Mouse (Mus musculus): ENCODE measurements at regions not wholly inside any gene's neighbourhood (a gene's known extent, or its start where the extent isn't known, plus 50 kb on each side); places are given as distances from the start of the nearest gene placed in this dataset.

DNA sequence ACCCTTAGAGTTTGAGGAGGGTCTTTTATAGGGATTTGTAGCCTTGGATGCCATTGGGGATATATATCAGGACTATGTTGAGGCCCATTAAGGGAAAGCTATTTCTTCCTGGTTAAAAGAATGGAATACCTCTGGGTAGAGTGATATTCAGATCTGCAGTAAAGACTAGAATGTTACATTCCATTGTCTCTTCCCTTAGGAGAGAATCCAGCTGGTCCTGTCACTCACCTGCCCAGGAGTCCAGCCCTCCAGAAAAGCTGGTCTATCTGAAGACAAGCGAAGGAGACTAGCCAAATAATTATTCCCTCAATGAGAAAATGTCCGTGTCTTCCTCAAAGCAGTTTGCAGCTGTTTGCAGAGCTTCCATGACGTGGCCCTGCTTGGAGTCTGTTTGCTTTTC is 308.3 kb downstream of the Cog6 start:
- no peak for DNase-seq (ENCODE audit: extremely low spot score, low read depth, low spot score)

DNA sequence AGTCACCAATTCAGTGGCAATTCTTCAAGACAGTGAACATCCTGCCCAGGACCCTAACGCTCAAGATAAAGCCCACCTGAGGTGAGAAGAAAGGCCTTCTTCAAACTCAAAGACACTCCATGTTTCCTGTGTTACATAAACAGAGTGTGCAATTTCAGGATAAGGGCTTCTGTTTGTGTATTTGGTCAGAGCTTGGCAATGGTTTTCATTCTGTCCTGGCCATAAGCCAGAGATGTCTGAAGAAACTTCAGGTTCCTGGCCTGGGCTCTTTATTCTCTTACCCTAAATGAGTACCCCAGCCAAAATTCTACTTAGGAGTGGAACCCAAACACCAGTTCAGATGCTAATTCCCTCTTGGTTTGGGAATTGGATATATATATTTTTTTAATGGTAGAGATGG is 308.7 kb downstream of the Cog6 start:
- no peak for DNase-seq (ENCODE audit: extremely low spot score, low read depth, low spot score)

DNA sequence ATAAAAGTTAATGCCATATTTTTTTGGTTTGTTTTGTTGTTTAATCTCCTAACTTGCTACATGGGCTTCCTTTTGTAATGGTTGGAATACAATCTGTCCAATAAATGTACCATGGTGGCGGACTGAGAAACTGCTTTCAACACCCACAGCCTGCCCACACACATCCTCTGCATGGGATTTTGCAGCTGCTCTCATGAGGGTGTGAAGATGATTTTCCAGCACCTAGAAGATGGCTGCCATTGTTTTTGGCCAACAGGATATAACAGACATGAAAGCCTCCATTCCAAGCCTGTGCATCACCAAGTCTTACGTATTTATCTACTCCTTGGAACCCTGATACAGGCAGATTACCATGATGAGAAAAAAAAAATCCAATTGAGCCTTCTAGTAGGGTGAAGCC is 310.4 kb downstream of the Cog6 start:
- DNase-seq (ENCODE audit: extremely low spot score, low read depth, low spot score), result no peak

DNA sequence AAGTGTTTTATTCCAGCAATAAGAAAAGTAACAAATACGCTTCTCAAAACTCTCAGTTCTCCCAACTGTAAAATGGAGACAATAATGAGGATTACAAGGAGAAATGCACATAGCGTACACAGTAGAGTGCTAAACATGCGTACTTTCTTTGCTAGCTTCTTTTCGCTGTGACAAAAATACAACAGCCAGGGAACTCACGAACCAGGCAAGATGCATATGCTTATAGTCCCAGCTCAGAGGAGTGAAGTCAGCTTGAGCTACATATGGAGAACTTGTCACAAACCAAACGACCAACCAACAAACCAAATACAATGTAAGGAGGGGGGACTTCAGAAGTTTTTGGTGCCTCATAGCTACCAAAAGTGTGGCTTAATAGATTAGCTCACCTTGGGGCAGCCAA is 313.3 kb downstream of the Cog6 start:
- no peak for DNase-seq (ENCODE audit: extremely low spot score, low read depth, low spot score)

DNA sequence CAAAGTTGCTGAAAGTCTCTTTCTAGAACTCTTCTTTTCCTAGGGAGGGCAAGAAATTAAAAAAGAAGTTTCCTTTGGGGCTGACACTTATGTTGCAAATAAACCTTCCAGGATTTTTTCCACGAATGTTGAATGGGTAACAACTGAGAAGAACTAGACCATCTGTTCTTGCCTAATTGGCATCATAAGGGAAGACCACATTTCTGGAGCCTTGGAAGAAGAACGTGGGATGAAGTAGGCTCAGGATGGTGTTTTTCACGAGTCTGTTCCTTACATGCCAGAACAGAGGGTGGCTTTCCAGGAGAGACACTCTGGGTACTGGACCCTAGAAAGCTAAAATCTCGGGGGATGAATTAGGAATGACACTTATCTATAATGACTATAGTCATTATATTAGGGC is 314.1 kb downstream of the Cog6 start:
- no peak for DNase-seq (ENCODE audit: extremely low spot score, low read depth, low spot score)

DNA sequence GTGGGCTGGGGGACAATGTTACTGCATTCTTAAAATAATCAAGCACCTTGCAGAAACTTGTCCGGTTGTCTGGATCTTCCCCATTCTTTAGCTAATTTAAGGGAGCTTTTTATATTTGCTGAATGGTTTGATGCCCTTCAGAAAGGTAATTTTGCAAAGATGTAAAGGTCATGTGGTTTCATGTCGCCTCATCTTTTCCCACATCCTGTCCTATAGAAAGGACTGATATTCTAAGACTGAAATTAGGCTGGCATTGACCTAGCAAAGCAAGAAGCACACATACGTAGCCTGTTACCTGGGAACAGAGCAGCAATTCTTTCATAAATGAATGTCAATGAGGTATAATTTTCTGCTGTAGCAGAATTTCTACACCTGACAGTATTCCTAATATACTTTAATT is 315.4 kb downstream of the Cog6 start:
- no peak for DNase-seq (ENCODE audit: extremely low spot score, low read depth, low spot score)

DNA sequence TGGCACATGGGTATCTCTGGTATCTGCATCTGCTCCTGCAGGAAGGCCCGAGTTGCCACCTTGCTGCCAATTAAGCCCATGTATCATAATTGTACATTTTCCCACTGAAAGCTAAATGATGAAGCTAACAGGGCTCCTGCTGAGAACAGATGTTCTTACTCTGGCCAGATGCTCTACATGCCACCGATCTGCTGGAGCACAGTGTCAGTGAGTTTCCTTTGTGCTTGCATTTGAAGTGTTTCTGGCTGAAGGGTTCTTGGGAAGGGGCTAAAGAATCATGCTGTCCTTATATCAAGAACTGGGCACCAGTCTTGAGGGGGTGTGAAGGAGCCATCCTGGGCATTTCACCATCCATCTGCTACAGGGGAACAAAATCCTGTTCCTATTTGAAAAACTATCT is 323.2 kb downstream of the Cog6 start:
- DNase-seq (ENCODE audit: extremely low spot score, low read depth, low spot score), result no peak

DNA sequence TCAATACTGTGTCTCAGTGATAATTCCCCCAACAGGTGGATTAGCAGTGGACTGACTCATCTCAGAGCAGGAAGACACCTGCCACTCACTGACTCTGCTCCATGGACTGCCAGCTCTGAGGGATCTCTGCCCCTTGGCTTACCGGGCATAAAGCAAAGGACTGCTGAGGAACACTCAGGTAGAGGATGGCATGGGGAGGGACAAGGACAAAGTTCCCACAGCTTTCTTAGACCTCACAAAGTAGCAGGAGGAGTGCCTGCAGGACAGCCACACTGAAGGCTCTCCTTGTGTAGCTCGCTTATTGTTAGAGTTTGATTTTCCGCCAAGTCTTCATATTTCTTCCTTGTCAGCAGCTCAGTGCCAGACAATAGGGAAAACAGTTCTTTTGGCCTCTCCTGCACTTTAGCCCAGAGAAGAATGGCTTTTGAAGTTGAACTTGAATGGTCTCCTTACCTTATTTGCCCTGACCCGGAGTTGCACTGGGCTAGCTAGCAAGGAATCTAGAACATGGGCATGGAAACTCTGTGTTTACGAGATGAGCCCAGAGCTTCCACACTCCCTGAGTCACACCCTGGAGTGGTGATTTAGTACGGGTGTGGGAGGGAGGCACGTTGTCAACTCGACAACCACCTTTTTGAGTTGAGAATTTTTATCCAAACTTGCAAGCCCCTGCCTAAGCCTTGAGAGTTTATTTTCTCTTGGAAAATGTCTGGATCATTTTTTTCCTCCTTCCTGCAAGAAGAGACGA is 331.4 kb downstream of the Cog6 start:
- no peak for DNase-seq (ENCODE audit: extremely low spot score, low read depth, low spot score)

DNA sequence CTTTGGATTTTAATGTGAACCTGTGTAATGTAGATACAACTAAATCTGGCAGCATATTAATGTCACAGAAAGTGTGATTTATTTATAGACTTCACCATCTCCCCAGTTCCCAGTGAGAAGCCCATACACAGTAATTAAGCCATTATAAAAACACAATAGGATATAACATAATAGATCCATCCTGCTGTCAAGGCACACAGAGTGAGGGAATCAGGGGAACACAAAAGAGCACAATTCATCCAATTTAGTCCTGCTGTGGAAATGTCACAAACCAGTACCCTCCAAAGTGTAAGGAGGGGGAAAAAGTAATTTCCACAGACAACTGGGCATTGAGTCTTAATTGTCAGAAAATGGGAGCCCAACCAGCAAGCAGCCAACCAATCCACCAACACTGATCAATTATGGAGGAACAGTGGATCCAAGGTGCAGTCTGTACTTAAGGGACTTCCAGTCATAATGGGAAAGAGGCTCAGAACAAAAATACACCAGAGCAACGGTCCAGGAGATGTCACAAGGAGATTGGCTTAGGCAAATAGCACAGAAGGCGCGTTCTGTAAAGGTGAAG is 336.1 kb downstream of the Cog6 start:
- no peak for DNase-seq (ENCODE audit: extremely low spot score, low read depth, low spot score)

DNA sequence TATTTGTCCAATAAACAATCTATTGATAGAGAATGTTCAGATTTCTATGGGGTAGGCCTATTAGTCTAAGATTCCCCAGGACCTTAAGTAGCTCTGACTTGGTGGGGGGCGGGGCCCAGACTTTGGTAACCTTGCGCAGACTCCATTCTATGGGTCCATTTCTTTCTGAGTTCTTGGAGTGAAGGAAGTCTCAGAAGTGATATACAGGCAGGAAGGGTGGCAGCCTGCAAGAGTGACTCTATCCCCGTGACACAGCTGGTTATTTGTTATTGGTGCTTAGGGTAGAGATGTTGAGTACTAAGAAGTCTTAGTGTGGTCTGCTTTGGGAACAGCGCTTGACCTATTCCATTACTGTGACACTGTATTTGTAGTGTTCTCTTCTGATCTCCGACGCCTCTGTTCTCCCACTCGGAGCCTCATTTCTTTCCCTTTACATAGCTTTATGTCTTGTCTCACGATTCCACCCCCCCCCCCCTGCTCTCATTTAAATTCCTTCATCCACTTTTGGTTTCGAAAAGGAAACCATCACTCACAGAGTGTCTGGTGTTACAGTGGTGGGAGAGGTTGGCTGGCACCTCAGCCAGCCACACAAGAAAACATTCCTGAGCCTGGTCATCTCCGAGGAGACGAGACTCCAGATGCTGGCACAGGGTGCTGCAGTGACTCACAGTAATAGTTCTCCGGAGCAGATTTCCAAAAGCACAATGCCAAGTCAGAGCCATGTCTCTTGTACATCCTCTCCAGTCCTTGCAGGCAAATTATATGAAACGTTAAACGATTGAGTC is 340.0 kb downstream of the Cog6 start:
- DNase-seq (ENCODE audit: extremely low spot score, low read depth, low spot score), result no peak

DNA sequence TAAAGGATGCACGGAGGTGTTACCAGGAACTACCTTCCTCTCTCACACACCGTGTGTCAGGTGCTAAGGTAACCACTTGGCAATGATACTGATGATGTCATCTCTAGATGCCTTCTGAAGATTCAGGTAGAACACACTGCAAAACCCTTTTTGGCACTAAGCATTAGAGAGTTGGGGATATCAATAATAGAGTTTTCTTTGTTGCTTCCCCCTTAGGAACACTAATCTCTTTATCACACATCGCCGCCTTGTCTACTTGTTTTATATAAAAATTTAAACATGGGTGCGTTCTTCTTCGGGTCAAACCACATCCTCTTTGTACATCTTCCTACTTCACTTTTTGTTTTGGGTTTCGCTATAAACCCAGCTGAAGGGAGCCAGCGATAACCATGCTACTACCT is 346.4 kb downstream of the Cog6 start:
- no peak for DNase-seq (ENCODE audit: extremely low spot score, low read depth, low spot score)

DNA sequence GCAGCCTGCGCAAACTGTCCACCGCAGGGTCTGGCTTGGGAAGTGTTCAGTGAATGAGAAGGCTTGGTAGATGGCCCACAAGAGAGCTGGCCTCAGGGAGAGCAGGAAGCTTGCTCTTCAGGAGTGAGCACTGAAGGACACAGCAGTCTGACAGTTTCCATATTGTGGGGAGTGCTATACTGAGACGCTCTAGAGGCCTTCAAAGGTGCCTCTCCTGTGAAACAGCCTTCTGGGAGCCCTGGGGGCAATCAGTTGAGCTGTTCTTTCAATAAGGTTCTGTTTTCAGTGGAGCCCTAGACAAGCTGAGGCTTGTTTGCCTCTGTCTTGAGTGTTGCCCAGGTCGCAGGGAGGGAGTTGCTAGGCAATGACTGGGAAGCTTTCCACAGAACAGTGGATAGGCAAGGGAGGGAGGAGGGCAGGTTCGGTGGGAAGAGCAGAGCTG is 353.9 kb downstream of the Cog6 start:
- no peak for DNase-seq (ENCODE audit: extremely low spot score, low read depth, low spot score)

DNA sequence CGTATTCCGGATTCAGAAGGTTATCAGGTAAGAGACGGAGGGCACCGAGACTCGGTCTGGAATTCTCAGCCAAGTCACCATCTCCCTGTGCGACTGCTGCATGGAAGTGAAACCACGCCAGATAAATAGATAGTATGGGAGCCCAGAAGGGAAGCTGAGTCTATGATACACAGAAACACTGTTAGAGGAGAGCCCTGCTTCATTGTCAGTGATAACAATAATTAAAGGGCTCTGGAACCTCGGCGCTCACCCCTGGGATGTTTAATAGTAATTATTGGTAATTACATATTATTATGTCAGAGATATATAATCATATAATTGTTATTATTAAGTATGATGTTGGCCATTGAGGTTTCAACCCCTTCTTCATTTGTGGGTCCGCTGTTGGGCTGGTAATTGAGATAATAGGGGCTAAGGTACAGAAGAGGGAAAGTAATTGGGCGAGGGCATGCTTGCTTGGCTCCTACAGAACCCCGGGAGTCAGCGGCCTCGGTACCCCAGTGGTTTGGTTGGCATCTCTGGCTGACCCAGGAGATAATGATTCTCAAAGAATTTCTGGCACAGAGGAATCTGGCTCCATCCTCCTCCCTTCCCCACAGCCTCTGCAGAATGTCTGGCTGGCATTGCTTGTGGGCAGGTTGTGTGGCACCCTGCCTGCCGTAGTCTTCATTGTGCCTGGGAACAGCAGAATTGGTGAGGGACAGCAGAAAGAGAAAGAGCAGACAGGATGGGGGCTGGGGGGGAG is 354.7 kb downstream of the Cog6 start:
- DNase-seq (ENCODE audit: extremely low spot score, low read depth, low spot score), result no peak

DNA sequence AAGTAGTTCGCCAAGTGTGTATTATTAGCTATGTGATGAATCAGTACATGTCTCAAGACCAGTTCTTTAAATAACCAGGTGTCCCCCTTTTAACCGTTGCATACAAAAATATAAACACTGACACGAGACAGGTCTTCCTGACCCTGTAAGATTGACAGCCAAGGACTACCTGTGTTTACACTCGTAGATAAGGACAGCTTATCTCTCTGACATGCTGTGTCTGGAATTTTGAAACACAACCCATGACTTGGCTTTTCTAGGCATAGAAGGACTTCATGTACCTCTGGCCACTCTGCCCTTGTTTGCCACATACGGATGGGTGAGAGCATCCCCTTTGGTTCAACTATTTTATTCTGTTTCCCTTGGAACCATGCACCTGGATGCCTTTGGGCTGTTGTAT is 364.0 kb downstream of the Cog6 start:
- no peak for DNase-seq (ENCODE audit: extremely low spot score, low read depth, low spot score)

DNA sequence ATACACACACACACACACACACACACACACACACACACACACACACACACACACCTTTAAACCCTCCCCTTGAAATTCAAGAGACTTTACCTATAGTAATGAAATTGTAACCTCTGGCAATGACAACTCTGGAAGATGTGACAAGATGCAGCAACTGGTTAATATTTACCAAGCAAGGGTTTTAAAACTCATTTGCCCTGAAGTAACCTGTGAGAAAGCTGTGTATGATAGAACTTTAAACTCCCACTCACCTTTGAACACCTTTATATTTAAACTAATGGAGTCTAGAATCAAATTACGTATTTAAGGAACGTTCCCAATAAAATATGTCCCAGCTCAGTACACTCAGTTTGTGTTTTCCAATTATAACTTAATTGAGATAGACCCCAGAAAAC is 364.6 kb downstream of the Cog6 start:
- no peak for DNase-seq (ENCODE audit: extremely low spot score, low read depth, low spot score)

DNA sequence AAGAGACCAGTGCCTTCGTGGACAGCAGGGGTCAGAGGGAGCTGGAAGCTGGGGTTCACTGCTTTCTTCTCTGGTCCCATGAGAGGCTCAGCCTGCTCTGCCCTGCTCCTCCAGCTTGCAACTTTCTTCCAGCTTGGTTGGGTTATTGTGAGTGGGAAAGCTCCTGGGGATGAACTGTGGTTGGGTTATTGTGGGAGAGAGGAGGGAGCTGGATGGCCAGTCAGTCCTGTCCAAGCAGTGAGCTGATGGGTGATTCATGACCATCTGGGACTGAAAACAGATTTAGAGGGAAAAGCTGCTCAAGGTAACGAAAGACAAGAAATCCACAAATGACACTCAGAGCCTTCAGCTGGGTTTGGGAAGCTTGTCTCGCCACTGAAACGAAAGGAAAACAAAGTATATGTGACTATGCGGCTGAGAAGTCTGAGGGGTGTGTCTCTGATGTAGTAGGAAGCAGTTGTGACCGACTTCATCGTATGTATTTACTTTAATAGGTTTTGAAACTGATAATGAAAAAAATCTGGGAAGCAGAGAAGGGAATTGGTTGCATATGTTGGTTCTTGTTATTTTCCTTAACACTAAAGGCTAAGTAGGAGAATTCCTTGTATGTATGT is 365.1 kb downstream of the Cog6 start:
- DNase-seq (ENCODE audit: extremely low spot score, low read depth, low spot score), result no peak

DNA sequence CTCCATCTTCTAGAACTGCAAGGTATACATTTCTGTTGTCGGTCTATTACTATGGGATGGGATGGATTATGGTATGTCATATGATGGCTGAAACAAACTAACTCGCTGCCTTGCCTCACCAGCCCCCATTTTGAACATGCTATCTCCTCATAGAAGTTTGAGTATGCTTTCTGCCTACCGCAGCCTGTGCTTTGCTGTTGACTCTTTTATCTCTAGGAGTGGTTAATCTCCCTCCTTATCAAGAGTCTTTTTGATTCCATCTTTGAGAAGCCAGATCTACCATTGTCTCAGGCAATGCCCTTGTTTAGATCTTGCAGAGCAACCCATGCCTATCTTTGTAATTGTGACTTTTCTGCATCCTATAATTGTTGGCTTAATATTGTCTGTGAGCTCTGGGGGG is 367.0 kb downstream of the Cog6 start:
- no peak for DNase-seq (ENCODE audit: extremely low spot score, low read depth, low spot score)

DNA sequence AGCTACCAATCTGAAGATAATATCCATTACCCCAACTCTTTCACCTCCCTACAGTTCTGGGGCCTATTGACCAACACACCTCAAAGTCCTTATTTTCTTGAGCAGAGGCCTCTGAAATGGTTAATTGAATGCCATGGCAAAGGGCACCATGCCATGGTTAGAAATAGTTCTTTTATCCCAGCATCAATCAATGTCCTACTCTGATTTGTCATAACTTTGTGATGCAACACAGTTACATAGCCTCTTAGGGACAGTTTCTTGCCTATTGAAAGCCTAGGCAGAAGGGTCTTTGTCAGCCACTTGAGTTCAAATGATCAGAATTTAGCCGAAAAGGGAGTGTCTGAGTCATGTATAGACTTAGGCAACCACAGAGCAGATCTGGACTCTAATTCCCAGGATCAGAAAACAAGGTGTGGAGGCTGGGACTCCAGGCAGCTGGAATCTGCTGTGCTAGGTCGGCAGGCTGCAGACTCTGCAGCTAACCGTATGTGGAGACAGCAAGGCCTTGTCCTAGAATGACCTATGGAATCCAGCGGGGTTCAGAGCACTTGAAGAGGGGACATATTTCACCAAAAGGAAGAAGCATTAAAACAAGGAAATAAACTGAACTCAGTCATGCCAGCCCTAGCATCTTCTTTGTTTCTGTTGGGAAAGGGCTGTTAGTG is 368.1 kb downstream of the Cog6 start:
- DNase-seq (ENCODE audit: extremely low spot score, low read depth, low spot score), result no peak

DNA sequence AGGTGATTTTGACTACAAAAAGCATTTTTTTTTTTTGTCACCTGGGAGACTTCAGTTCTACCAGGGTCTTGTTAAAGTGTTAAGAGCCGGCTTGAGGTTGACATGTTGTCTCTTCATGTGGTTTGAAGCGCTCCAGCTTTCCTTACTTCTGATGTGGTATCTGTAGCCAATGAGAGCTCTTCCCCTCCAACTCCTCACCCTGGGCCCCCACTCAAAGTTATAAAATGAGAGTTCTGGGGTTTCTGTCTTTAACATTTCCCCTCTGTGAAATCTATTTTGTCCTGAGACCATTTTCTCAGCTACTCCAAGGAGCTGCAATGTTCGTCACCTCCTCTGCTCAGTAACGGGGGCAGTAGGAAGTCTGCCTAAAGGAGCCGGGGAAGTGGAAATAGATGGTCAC is 369.1 kb downstream of the Cog6 start:
- DNase-seq (ENCODE audit: extremely low spot score, low read depth, low spot score), result no peak

DNA sequence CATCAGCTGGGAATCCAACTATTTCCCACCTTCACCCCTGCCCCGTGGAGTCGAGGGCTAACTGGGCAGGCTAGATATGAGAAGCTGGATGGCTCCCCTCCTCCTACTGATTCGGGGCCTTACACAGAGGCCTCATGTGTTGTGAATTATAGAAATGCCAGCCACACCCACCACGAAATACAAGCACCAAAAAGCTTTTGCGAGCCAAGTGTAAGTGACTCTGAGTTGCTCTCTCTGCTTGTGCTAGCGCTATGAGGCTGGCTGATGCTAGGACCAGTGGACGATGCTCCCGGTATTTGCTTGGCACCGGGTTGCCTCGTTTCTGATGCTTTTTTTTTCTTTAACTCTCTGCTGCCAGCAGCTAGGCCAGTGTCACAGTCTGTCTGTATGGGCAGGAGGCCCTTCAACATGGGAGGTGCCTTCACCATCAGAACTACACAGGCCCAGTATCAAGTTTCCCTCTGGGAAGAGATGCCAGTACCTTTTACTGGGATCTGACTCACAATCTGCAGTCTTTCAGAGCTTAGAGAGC is 369.8 kb downstream of the Cog6 start:
- no peak for DNase-seq (ENCODE audit: extremely low spot score, low read depth, low spot score)

All from hindlimb bud, embryonic 11.5 days (tissue).